Mouse (Mus musculus) MEL (cell line): ENCODE results near the gene Crtap. TPM values are rescaled to one million over a fixed set of nuclear protein-coding genes. Genes with fewer than 3 reads are reported as not detected.

ENCODE experiments used
- DNase-seq: peaks from one replicate; pipeline ENCODE4 v3.0.0; 2011; ENCODE audit warnings: low read depth, low spot score
- H3K27ac ChIP-seq: 2 replicates; pipeline ENCODE4 v1.5.1; 2012; ENCODE audit warnings: low read depth, mild to moderate bottlenecking, control low read depth, low read length, moderate library complexity; ENCODE audit not compliant: control insufficient read depth
- H3K27me3 ChIP-seq, 2 experiments: fragments of 150-350 bp in 1 of 2; sonication (generic) in 1 of 2; 2 replicates each; pipeline ENCODE4 v1.6.1; 2012; ENCODE audit warnings: low read length in 2 of 2, mild to moderate bottlenecking in 2 of 2, improper control_type of control experiment in 1 of 2, moderate library complexity in 1 of 2; ENCODE audit not compliant: insufficient read depth in 2 of 2, control insufficient read depth in 1 of 2
- H3K36me3 ChIP-seq, 2 experiments: 2 replicates each; pipeline ENCODE4 v1.6.1; 2012 to 2014; ENCODE audit warnings: low read length in 2 of 2, improper control_type of control experiment in 1 of 2, inconsistent platforms in 1 of 2, mild to moderate bottlenecking in 1 of 2; ENCODE audit not compliant: insufficient read depth in 2 of 2, control insufficient read depth in 1 of 2
- H3K4me1 ChIP-seq, 2 experiments: fragments of 150-350 bp in 1 of 2; sonication (generic) in 1 of 2; 2 replicates each; pipeline ENCODE4 v1.6.1; 2012; ENCODE audit warnings: low read length in 2 of 2, improper control_type of control experiment in 1 of 2, mild to moderate bottlenecking in 1 of 2; ENCODE audit not compliant: insufficient read depth in 2 of 2, control insufficient read depth in 1 of 2
- H3K4me3 ChIP-seq, 2 experiments: fragments of 150-350 bp in 1 of 2; sonication (generic) in 1 of 2; 2 replicates each; pipeline ENCODE4 v1.5.1; 2012; ENCODE audit warnings: low read depth in 2 of 2, low read length in 2 of 2, mild to moderate bottlenecking in 2 of 2, moderate library complexity in 2 of 2, control low read depth in 1 of 2, improper control_type of control experiment in 1 of 2; ENCODE audit not compliant: control insufficient read depth in 1 of 2, insufficient read depth in 1 of 2
- H3K79me2 ChIP-seq: 2 replicates; pipeline ENCODE4 v1.6.1; 2012; ENCODE audit warnings: mild to moderate bottlenecking, low read length, moderate library complexity; ENCODE audit not compliant: control insufficient read depth, poor library complexity, insufficient read depth
- H3K9ac ChIP-seq: 2 replicates; pipeline ENCODE4 v1.6.1; 2012; ENCODE audit warnings: low read depth, mild to moderate bottlenecking, control low read depth, low read length, moderate library complexity; ENCODE audit not compliant: control insufficient read depth, poor library complexity, severe bottlenecking
- H3K9me3 ChIP-seq: fragments of 150-350 bp; sonication (generic); replicated peaks from 2 replicates; pipeline ENCODE4 v1.6.1; 2012; ENCODE audit warnings: mild to moderate bottlenecking, low read length, improper control_type of control experiment, moderate library complexity; ENCODE audit not compliant: insufficient read depth
- CHD1 ChIP-seq: IDR thresholded peaks from 2 replicates; pipeline ENCODE4 v1.6.1; 2012; ENCODE audit warnings: low read depth, mild to moderate bottlenecking, inconsistent platforms, low read length, improper control_type of control experiment
- CTCF ChIP-seq, 3 experiments: IDR thresholded peaks in 2 of 3; conservative IDR thresholded peaks in 1 of 3; 2 replicates each; pipeline ENCODE4 v1.5.1; 2011 to 2012; ENCODE audit warnings: low read length in 3 of 3, low read depth in 2 of 3, mild to moderate bottlenecking in 2 of 3, improper control_type of control experiment in 1 of 3, inconsistent platforms in 1 of 3, mixed read lengths in 1 of 3, moderate library complexity in 1 of 3; ENCODE audit not compliant: control insufficient read depth in 1 of 3, insufficient read depth in 1 of 3, poor library complexity in 1 of 3, severe bottlenecking in 1 of 3
- EP300 ChIP-seq, 2 experiments: IDR thresholded peaks; 2 replicates each; pipeline ENCODE4 v1.6.1; 2011; ENCODE audit warnings: improper control_type of control experiment in 2 of 2, low read length in 2 of 2, low read depth in 1 of 2, mild to moderate bottlenecking in 1 of 2
- GABPA ChIP-seq: IDR thresholded peaks from 2 replicates; pipeline ENCODE4 v1.6.1; 2012; ENCODE audit warnings: low read depth, mild to moderate bottlenecking, inconsistent platforms, low read length, improper control_type of control experiment, moderate library complexity
- GATA1 ChIP-seq: IDR thresholded peaks from 2 replicates; pipeline ENCODE4 v1.6.1; 2011; ENCODE audit warnings: low read depth, low read length, improper control_type of control experiment
- HCFC1 ChIP-seq: IDR thresholded peaks from 2 replicates; pipeline ENCODE4 v1.6.1; 2012; ENCODE audit warnings: low read depth, mild to moderate bottlenecking, inconsistent platforms, low read length, improper control_type of control experiment, moderate library complexity
- JUND ChIP-seq: IDR thresholded peaks from 2 replicates; pipeline ENCODE4 v1.6.1; 2011; ENCODE audit warnings: low read depth, mild to moderate bottlenecking, improper control_type of control experiment, low read length
- KAT2A ChIP-seq: conservative IDR thresholded peaks from 2 replicates; pipeline ENCODE4 v1.6.1; 2012; ENCODE audit warnings: low read depth, low read length, improper control_type of control experiment, inconsistent platforms
- MAX ChIP-seq: IDR thresholded peaks from 2 replicates; pipeline ENCODE4 v1.6.1; 2011; ENCODE audit warnings: low read length, improper control_type of control experiment
- NELFE ChIP-seq: IDR thresholded peaks from 2 replicates; pipeline ENCODE4 v1.6.1; 2011; ENCODE audit warnings: low read depth, low read length, improper control_type of control experiment
- POLR2AphosphoS2 ChIP-seq: IDR thresholded peaks from 2 replicates; pipeline ENCODE4 v1.6.1; 2011; ENCODE audit warnings: low read length, improper control_type of control experiment
- POLR2AphosphoS5 ChIP-seq: IDR thresholded peaks from 2 replicates; pipeline ENCODE4 v1.6.1; 2012; ENCODE audit warnings: low read depth, borderline replicate concordance, mild to moderate bottlenecking, inconsistent platforms, low read length, moderate library complexity, mixed read lengths
- RAD21 ChIP-seq: IDR thresholded peaks from 2 replicates; pipeline ENCODE4 v1.6.1; 2011; ENCODE audit warnings: mild to moderate bottlenecking, low read depth, low read length, improper control_type of control experiment
- SIN3A ChIP-seq: IDR thresholded peaks from 2 replicates; pipeline ENCODE4 v1.6.1; 2012; ENCODE audit warnings: low read length, improper control_type of control experiment, inconsistent platforms
- SMC3 ChIP-seq: IDR thresholded peaks from 2 replicates; pipeline ENCODE4 v1.6.1; 2011; ENCODE audit warnings: low read depth, low read length, improper control_type of control experiment
- TAL1 ChIP-seq: IDR thresholded peaks from 2 replicates; pipeline ENCODE4 v1.6.1; 2012; ENCODE audit warnings: mild to moderate bottlenecking, inconsistent platforms, low read length, moderate library complexity, mixed read lengths
- USF1 ChIP-seq: IDR thresholded peaks from 2 replicates; pipeline ENCODE4 v1.6.1; 2014; ENCODE audit warnings: low read depth, mild to moderate bottlenecking, inconsistent platforms, low read length, improper control_type of control experiment, moderate library complexity
- ZKSCAN1 ChIP-seq: IDR thresholded peaks from 2 replicates; pipeline ENCODE4 v1.6.1; 2012; ENCODE audit warnings: low read depth, mild to moderate bottlenecking, inconsistent platforms, low read length, improper control_type of control experiment, moderate library complexity
- ZNF384 ChIP-seq: IDR thresholded peaks from 2 replicates; pipeline ENCODE4 v1.6.1; 2012; ENCODE audit warnings: low read depth, mild to moderate bottlenecking, inconsistent platforms, low read length, improper control_type of control experiment
- polyA plus RNA-seq, 2 experiments: library from polyadenylated mRNA; stranded (reverse) in 1 of 2; unstranded in 1 of 2; fragments of >175 nt in 1 of 2; fragments of >200 nt in 1 of 2; gene quantifications; 2 replicates each; pipeline versions ENCODE4 v1.2.1 to v1.2.4; 2012; ENCODE audit warnings: low replicate concordance in 2 of 2, low read depth in 1 of 2; ENCODE audit not compliant: insufficient read length in 2 of 2, insufficient read depth in 1 of 2, missing spikeins in 1 of 2
- total RNA-seq: library from RNA; depleted of rRNA; stranded (reverse); fragments of 300-350 nt; gene quantifications from 2 replicates; pipeline ENCODE4 v1.2.3, GENCODE M21; 2012

Gene Crtap
- total and polyA plus RNA-seq, 3 experiments: 21.5 to 62.2 TPM; not detected in 1

- Histone ChIP-seq H3K27me3 (no peaks in the 10 kb centered on the region), H3K79me2 (no peaks in the 10 kb centered on the region), H3K4me1 (peaks cover 4 to 24% of the 10 kb centered on the region in 2 experiments; a peak in 3 of 4 replicates), H3K27ac (no peak overlapping the region), H3K36me3 (peaks cover 0 to 15% of the 10 kb centered on the region in 2 experiments; a peak in 2 of 4 replicates), H3K9ac (no peak overlapping the region), H3K9me3 (no peaks in the 10 kb centered on the region), H3K4me3 (no peak overlapping the region)
- TF ChIP-seq POLR2AphosphoS5: no peak
- no peak for TF ChIP-seq NELFE
- no peak for TF ChIP-seq RAD21
- TF ChIP-seq GATA1: no peak
- TF ChIP-seq ZNF384: no peak
- TF ChIP-seq ZKSCAN1: no peak
- TF ChIP-seq CHD1: no peak
- no peak for TF ChIP-seq KAT2A
- TF ChIP-seq POLR2AphosphoS2: no peak
- TF ChIP-seq CTCF (IDR thresholded peaks at IDR 0.05 in 2 of 3, conservative IDR thresholded peaks at IDR 0.05 in 1 of 3; ENCODE audit: control insufficient read depth in 1 of 3, insufficient read depth in 1 of 3, low read depth in 2 of 3, low read length in 3 of 3, poor library complexity in 1 of 3, severe bottlenecking in 1 of 3): no peak
- TF ChIP-seq SIN3A: no peak
- no peak for TF ChIP-seq JUND
- TF ChIP-seq EP300 (IDR thresholded peaks at IDR 0.05; ENCODE audit: low read depth in 1 of 2, low read length in 2 of 2): no peak
- TF ChIP-seq SMC3: no peak
- TF ChIP-seq USF1: no peak
- no peak for TF ChIP-seq HCFC1
- no peak for TF ChIP-seq MAX
- no peak for TF ChIP-seq GABPA
- DNase-seq: no peak
Measured at GRCm38 (mm10) chr9:114427425-114427824, 37.0 kb upstream of the Crtap start.

- Histone ChIP-seq H3K79me2 (no peaks in the 10 kb centered on the region), H3K9me3 (no peaks in the 10 kb centered on the region), H3K27ac (no peak overlapping the region), H3K4me3 (no peak overlapping the region)
- DNase-seq: no peak
- TF ChIP-seq HCFC1 (no peak), TAL1 (no peak), ZKSCAN1 (no peak)
- TF ChIP-seq, all 39 proteins: peak for 0
- Histone ChIP-seq H3K36me3 (peaks cover 0 to 15% of the 10 kb centered on the region in 2 experiments; a peak in 2 of 4 replicates), H3K27me3 (no peaks in the 10 kb centered on the region), H3K9ac (no peak overlapping the region), H3K4me1 (peaks cover 4 to 24% of the 10 kb centered on the region in 2 experiments; a peak in 3 of 4 replicates)
Measured at GRCm38 (mm10) chr9:114426201-114426600, 35.7 kb upstream of the Crtap start.
